Mouse (Mus musculus) retina, postnatal 7 days (tissue): ENCODE data around the gene Slc17a9.

ENCODE experiments used
- DNase-seq: peaks from one replicate; pipeline ENCODE4 v3.0.0-alpha.2; 2012; ENCODE audit warnings: low read depth, low spot score

Slc17a9 gene

GRCm38 (mm10) chr2:180724585-180725413, at the start of gene Slc17a9:
Gene Slc17a9 (plus strand): TSS chr2:180725263.
- DNase-seq = no peak

GRCm38 (mm10) chr2:180676706-180677105, 48.4 kb upstream of the Slc17a9 start:
- DNase-seq = no peak

- peak; percentile 57 for DNase-seq
Observed at GRCm38 (mm10) chr2:180678609-180679140, 46.4 kb upstream of the Slc17a9 start.

GRCm38 (mm10) chr2:180681225-180681624, 43.8 kb upstream of the Slc17a9 start:
- DNase-seq = no peak

- DNase-seq = no peak
Observed at GRCm38 (mm10) chr2:180683524-180683923, 41.5 kb upstream of the Slc17a9 start.

- no peak for DNase-seq
Observed at GRCm38 (mm10) chr2:180684031-180684430, 41.0 kb upstream of the Slc17a9 start.

- no peak for DNase-seq
Observed at GRCm38 (mm10) chr2:180689841-180690240, 35.2 kb upstream of the Slc17a9 start.

GRCm38 (mm10) chr2:180692630-180693029, 32.4 kb upstream of the Slc17a9 start:
- no peak for DNase-seq

GRCm38 (mm10) chr2:180695176-180695575, 29.9 kb upstream of the Slc17a9 start:
- DNase-seq = no peak

- no peak for DNase-seq
Observed at GRCm38 (mm10) chr2:180700457-180700856, 24.6 kb upstream of the Slc17a9 start.

GRCm38 (mm10) chr2:180701053-180701766, 23.9 kb upstream of the Slc17a9 start:
- no peak for DNase-seq

GRCm38 (mm10) chr2:180701767-180702621, 23.1 kb upstream of the Slc17a9 start:
- peak; percentile 77 for DNase-seq

- DNase-seq = no peak
Observed at GRCm38 (mm10) chr2:180702701-180703149, 22.3 kb upstream of the Slc17a9 start.

GRCm38 (mm10) chr2:180703175-180703574, 21.9 kb upstream of the Slc17a9 start:
- DNase-seq = no peak

- no peak for DNase-seq
Observed at GRCm38 (mm10) chr2:180703645-180704359, 21.3 kb upstream of the Slc17a9 start.

- no peak for DNase-seq
Observed at GRCm38 (mm10) chr2:180704591-180704990, 20.5 kb upstream of the Slc17a9 start.

GRCm38 (mm10) chr2:180705066-180705465, 20.0 kb upstream of the Slc17a9 start:
- no peak for DNase-seq

GRCm38 (mm10) chr2:180705975-180706374, 19.1 kb upstream of the Slc17a9 start:
- DNase-seq = no peak

- DNase-seq = no peak
Observed at GRCm38 (mm10) chr2:180709023-180709922, 15.8 kb upstream of the Slc17a9 start.

GRCm38 (mm10) chr2:180709923-180710272, 15.2 kb upstream of the Slc17a9 start, which contains the start of the genes Dido1 and Gid8:
Gene Dido1 (minus strand): TSS chr2:180709999.
Gene Gid8 (plus strand): TSS chr2:180710117.
- peak; percentile 97 for DNase-seq
